Mouse (Mus musculus) ES-CJ7 (cell line): ENCODE results near the gene Vmn2r47.
"Not testable (repeated sequence)": the region's sequence is repeated elsewhere in the genome, so short reads cannot be mapped to it uniquely, and the experiment has no call there.

Experiments used
- DNase-seq: peaks from one replicate; pipeline ENCODE4 v3.0.0; 2011; ENCODE audit warnings: low read depth, low spot score

Gene Vmn2r47

DNA sequence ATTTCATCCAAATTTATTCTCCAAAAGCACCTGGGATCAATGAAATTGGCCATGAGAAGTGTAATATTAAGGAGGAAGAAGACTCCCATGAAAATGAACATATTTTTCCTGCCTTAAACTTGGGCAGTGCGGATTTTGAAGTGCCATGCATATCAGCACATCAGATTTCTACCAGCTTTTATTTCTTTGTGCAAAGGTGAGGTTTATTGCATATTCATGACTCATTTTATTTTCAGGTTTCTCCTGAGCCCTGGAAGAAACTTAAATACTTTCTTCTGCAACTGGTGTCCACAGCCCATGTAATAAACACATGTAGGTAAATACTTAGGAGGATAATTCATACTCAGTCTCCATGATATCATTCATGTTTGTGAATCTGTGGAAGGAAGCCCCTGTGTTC is at the start of gene Vmn2r47:
Gene Vmn2r47 (minus strand): TSS at position 101 of the 400 bp plus-strand sequence.
- not testable (repeated sequence) for DNase-seq

DNA sequence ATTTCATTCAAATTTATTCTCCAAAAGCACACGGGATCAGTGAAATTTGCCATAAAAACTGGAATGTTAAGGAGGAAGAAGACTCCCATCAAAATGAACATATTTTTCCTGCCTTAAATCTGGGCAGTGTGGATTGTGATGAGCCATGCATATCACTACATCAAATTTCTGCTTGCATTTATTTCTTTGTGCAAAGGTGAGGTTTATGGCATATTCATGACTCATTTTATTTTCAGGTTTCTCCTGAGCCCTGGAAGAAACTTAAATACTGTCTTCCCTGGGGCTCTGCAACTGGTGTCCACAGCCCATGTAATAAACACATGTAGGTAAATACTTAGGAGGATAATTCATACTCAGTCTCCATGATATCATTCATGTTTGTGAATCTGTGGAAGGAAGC is 70.7 kb downstream of the Vmn2r47 start, which contains the start of gene Vmn2r46:
Gene Vmn2r46 (minus strand): TSS at position 101 of the 400 bp plus-strand sequence.
- DNase-seq = not testable (repeated sequence)
